Mouse (Mus musculus) ES-Bruce4 (cell line): ENCODE measurements at regions not wholly inside any gene's neighbourhood (a gene's known extent, or its start where the extent isn't known, plus 50 kb on each side); places are given as distances from the start of the nearest gene placed in this dataset.

Source experiments
- H3K27ac ChIP-seq: 2 replicates; pipeline ENCODE4 v1.5.1; 2012; ENCODE audit warnings: low read length, inconsistent platforms; ENCODE audit not compliant: insufficient read depth
- H3K27me3 ChIP-seq: 2 replicates; pipeline ENCODE4 v1.6.1; 2012; ENCODE audit warnings: mild to moderate bottlenecking, low read length, inconsistent platforms; ENCODE audit not compliant: control insufficient read depth, poor library complexity, insufficient read depth, severe bottlenecking
- H3K36me3 ChIP-seq: 2 replicates; pipeline ENCODE4 v1.6.1; 2012; ENCODE audit warnings: inconsistent platforms, mild to moderate bottlenecking, low read length, moderate library complexity; ENCODE audit not compliant: control insufficient read depth, poor library complexity, insufficient read depth, severe bottlenecking
- H3K4me1 ChIP-seq: one replicate; pipeline ENCODE4 v1.8.1; 2011; ENCODE audit warnings: low read length; ENCODE audit not compliant: control insufficient read depth, insufficient read depth
- H3K4me3 ChIP-seq: 2 replicates; pipeline ENCODE4 v1.5.1; 2011; ENCODE audit warnings: low read depth, mild to moderate bottlenecking, low read length
- H3K9ac ChIP-seq: 2 replicates; pipeline ENCODE4 v1.6.1; 2012; ENCODE audit warnings: low read depth, mild to moderate bottlenecking, inconsistent platforms; ENCODE audit not compliant: poor library complexity, severe bottlenecking
- H3K9me3 ChIP-seq: replicated peaks from 2 replicates; pipeline ENCODE4 v1.6.1; 2012; ENCODE audit warnings: mild to moderate bottlenecking, low read length, inconsistent platforms; ENCODE audit not compliant: control insufficient read depth, poor library complexity, insufficient read depth, severe bottlenecking
- CTCF ChIP-seq: IDR thresholded peaks from one replicate; pipeline ENCODE4 v1.8.1; 2011; ENCODE audit warnings: low read depth, low read length
- EP300 ChIP-seq: IDR thresholded peaks from 2 replicates; pipeline ENCODE4 v1.6.1; 2011; ENCODE audit warnings: low read depth, low read length; ENCODE audit not compliant: insufficient read depth
- POLR2A ChIP-seq: IDR thresholded peaks from one replicate; pipeline ENCODE4 v1.8.1; 2011; ENCODE audit warnings: low read length; ENCODE audit not compliant: insufficient read depth

DNA sequence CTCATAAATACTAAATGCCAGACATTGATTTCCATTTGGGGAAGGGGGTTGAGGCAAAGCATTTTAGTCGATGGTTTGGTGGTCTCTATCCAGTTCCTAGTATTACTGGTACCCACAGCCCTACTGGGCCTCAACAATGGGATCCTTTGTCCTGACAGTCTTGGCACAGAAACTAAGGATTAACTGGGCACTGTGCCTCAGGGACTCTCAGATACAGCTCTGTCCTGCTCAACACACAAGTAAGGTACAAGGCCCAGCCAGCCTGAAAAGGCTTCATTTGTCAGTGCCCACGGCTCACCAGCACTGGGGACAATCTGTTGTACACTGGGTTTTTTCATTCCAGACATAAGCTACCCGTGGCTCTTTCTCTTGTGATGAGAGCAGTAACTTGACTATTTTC is 686.0 kb downstream of the Nedd1 start:
- H3K36me3 ChIP-seq = no peaks in the 10 kb centered on the region
- H3K4me3 ChIP-seq = no peak overlapping the region

DNA sequence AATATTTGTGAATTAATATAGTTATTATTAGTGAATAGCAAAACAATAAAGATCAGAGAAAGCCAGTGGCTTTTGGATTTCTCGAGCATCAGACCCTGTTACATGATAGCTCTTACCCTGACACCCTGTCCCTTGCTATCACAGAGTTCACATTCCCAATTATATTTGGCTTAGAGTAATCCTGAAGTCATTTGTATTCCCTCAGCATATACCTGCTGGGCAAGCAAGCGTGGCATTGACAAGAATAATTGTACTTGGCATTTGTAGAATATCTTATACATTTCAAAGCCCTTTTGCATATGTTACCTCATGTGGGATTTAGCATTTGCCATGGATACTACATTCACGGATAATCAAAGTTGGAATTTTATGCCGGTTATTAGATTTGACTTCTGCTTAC is 692.0 kb downstream of the Nedd1 start:
- Histone ChIP-seq H3K27ac (no peak overlapping the region), H3K4me1 (no peaks in the 10 kb centered on the region), H3K9me3 (no peaks in the 10 kb centered on the region), H3K9ac (no peak overlapping the region), H3K27me3 (no peaks in the 10 kb centered on the region), H3K36me3 (no peaks in the 10 kb centered on the region), H3K4me3 (no peak overlapping the region)
- TF ChIP-seq CTCF = no peak
- no peak for TF ChIP-seq POLR2A
- TF ChIP-seq EP300 = no peak

More for the DNA sequence above, 686.0 kb downstream of the Nedd1 start:
- Histone ChIP-seq H3K4me1 (no peaks in the 10 kb centered on the region), H3K9me3 (no peaks in the 10 kb centered on the region), H3K9ac (no peak overlapping the region), H3K27me3 (no peaks in the 10 kb centered on the region), H3K27ac (no peak overlapping the region)
- TF ChIP-seq CTCF (no peak), EP300 (no peak), POLR2A (no peak)

DNA sequence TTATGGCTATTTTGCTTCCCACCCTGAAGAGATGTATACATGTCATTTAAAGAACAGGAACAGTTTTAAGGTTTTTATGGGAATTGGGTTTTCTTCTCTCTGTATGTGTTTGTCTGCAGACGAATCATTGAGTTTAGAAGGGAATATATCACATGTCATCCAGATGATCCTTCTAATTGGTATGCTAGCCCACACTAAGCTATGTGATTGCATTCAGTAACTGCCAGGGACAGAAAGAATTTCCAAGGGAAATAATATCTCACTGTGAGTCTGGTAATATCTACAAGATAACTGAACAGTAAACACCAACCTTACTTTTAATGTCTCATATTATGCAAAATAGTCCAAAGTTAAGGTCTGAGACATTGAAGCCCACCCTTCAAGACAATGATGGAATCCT is 698.0 kb downstream of the Nedd1 start:
- H3K4me3 ChIP-seq = no peak overlapping the region
- no peaks in the 10 kb centered on the region for H3K4me1 ChIP-seq
- TF ChIP-seq POLR2A (no peak), CTCF (no peak), EP300 (no peak)

GRCm38 (mm10) chr10:92021036-92021435 is 701.2 kb downstream of the Nedd1 start:
- Histone ChIP-seq H3K27ac (no peak overlapping the region), H3K9me3 (no peaks in the 10 kb centered on the region), H3K27me3 (no peaks in the 10 kb centered on the region), H3K9ac (no peak overlapping the region), H3K4me1 (no peaks in the 10 kb centered on the region), H3K36me3 (no peaks in the 10 kb centered on the region), H3K4me3 (no peak overlapping the region)
- TF ChIP-seq EP300 (no peak), CTCF (no peak), POLR2A (no peak)

More for the DNA sequence above, 698.0 kb downstream of the Nedd1 start:
- H3K36me3 ChIP-seq = no peaks in the 10 kb centered on the region
- H3K9me3 ChIP-seq = no peaks in the 10 kb centered on the region
- H3K27me3 ChIP-seq = no peaks in the 10 kb centered on the region
- no peak overlapping the region for H3K9ac ChIP-seq
- no peak overlapping the region for H3K27ac ChIP-seq

DNA sequence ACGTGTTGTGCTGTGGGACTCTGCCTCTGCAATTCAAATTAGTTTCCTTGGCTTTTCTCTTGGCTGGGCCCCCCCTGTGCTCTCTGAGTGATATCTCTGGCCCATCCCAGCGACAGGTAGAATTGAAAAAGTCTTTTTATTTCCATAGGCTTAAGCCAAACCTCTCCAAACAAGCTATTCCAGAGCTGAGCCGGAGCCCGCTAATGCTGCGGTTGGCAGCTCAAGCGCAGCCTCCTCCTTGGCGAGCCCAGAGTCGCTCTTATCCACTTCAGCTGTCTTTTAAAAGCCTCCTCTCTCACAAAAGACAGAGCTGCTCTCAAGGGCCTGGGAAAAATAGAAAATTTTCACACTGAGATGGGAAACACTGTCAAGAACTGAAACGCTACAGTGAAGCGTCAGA is 712.7 kb downstream of the Nedd1 start:
- Histone ChIP-seq H3K27ac (no peak overlapping the region), H3K4me3 (no peak overlapping the region), H3K9ac (no peak overlapping the region), H3K27me3 (no peaks in the 10 kb centered on the region), H3K9me3 (no peaks in the 10 kb centered on the region), H3K36me3 (no peaks in the 10 kb centered on the region), H3K4me1 (no peaks in the 10 kb centered on the region)
- TF ChIP-seq CTCF = no peak

GRCm38 (mm10) chr10:92007891-92008290 is 714.3 kb downstream of the Nedd1 start:
- Histone ChIP-seq H3K27ac (no peak overlapping the region), H3K9me3 (no peaks in the 10 kb centered on the region; the same call in 1 of the 2 replicates), H3K4me3 (no peak overlapping the region), H3K27me3 (no peaks in the 10 kb centered on the region), H3K9ac (no peak overlapping the region), H3K36me3 (no peaks in the 10 kb centered on the region), H3K4me1 (no peaks in the 10 kb centered on the region)
- TF ChIP-seq POLR2A (no peak), CTCF (no peak), EP300 (no peak)
